Mouse (Mus musculus): Measurements from ENCODE around the gene Gabbr2. TPM values are rescaled to one million over a fixed set of nuclear protein-coding genes. Genes with fewer than 3 reads are reported as not detected.

Gabbr2 gene
- total RNA-seq, 2 experiments from 2014 or later, result 292 to 302 TPM

Other genes starting within 250 kb of the Gabbr2 start
- gene Anks6, start 65.6 kb upstream of the Gabbr2 start, total RNA-seq (2021), result 10 to 100 TPM; 18.4 to 22.6 TPM
- gene Galnt12, start 100.0 kb upstream of the Gabbr2 start, total RNA-seq (2021), result 1 to 10 TPM in 1 of 2 experiments, under 1 TPM in 1; 0.85 to 1.3 TPM
- 10 to 100 TPM in 1 of 2 experiments, 1 to 10 TPM in 1; 9.0 to 13.0 TPM for gene Col15a1, start 216.3 kb upstream of the Gabbr2 start, total RNA-seq (2021)

Data from left cerebral cortex, postnatal 14 days (tissue).